Mouse (Mus musculus): ENCODE measurements around the gene Mapk12. TPM values are rescaled to one million over a fixed set of nuclear protein-coding genes. Genes with fewer than 3 reads are reported as not detected.

Gene Mapk12
- total and polyA plus RNA-seq, 2 experiments from 2014 or later = 1.5 to 3.2 TPM

- Histone ChIP-seq H3K9ac (replicated peaks; ENCODE audit: low read length, poor library complexity, severe bottlenecking) (no peak overlapping the region), H3K4me2 (ENCODE audit: low read depth, low read length, poor library complexity, severe bottlenecking) (no peak overlapping the region), H3K9me3 (ENCODE audit: low read length) (no peaks in the 10 kb centered on the region), H3K27me3 (ENCODE audit: insufficient read depth, low read length) (no peaks in the 10 kb centered on the region), H3K4me3 (ENCODE audit: low read depth, low read length) (no peak overlapping the region), H3K27ac (ENCODE audit: low read depth, low read length) (no peak overlapping the region), H3K36me3 (ENCODE audit: insufficient read depth, low read length) (peaks cover 66% of the 10 kb centered on the region), H3K4me1 (ENCODE audit: insufficient read depth, low read length) (no peaks in the 10 kb centered on the region)
- DNase-seq (ENCODE audit: low spot score) (no peak), ATAC-seq (ENCODE audit: low FRiP score) (no peak)
- WGBS = 90% methylated on average over 8 of the region's 9 CpGs
- TF ChIP-seq CTCF (IDR thresholded peaks at IDR 0.05) = no peak
Observed at GRCm38 (mm10) chr15:89110147-89110546, 30.4 kb downstream of the Mapk12 start.

DNA sequence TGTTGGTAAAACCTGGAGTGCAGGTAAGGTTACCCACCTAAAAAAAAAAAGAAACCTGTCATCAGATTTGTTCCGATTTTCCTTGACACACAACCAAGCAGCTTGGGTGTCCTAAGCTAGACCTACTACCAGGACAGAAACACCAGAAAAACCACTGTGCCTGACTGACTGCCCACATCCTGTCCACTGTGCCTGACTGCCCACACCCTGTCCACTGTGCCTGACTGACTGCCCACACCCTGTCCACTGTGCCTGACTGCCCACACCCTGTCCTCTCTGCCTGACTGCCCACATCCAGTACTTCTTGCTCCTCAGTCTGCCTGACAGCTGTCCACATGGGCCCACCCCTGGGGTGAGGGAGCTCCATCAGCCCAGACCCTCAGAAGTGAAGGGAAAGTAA, 33.5 kb downstream of the Mapk12 start:
- Histone ChIP-seq H3K9me3 (ENCODE audit: low read length) (no peaks in the 10 kb centered on the region), H3K4me1 (ENCODE audit: insufficient read depth, low read length) (no peaks in the 10 kb centered on the region), H3K4me2 (ENCODE audit: low read depth, low read length, poor library complexity, severe bottlenecking) (no peak overlapping the region), H3K4me3 (ENCODE audit: low read depth, low read length) (no peak overlapping the region), H3K36me3 (ENCODE audit: insufficient read depth, low read length) (peaks cover 86% of the 10 kb centered on the region), H3K27ac (ENCODE audit: low read depth, low read length) (no peak overlapping the region), H3K27me3 (ENCODE audit: insufficient read depth, low read length) (no peaks in the 10 kb centered on the region), H3K9ac (replicated peaks; ENCODE audit: low read length, poor library complexity, severe bottlenecking) (no peak overlapping the region)
- 88% methylated on average over 1 of the region's 1 CpGs for WGBS
- ATAC-seq (ENCODE audit: low FRiP score) = no peak
- no peak for TF ChIP-seq CTCF (IDR thresholded peaks at IDR 0.05)
- DNase-seq (ENCODE audit: low spot score) = no peak

DNA sequence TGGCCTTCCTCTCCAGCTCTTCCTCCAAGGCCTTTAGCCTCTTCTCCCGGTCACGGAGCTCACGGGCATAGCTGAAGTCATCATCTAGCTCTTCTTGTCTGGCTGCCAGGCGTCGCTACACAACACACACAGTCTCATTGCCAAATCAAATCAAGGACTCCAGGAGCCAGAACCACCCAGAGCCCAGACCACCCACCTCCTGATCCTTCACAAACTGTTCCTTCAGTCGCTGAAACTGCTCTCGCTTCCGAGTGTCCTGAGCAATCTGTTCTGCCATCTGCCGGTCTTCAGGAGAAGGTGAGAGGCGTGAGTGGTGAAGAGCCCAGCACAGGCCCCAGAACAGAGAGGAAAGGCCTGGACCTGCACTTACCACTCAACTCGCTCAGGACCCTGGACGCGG, 34.4 kb downstream of the Mapk12 start:
- no peak overlapping the region for H3K27ac ChIP-seq (ENCODE audit: low read depth, low read length)
- WGBS = 92% methylated on average over 13 of the region's 13 CpGs
- DNase-seq (ENCODE audit: low spot score) (no peak), ATAC-seq (ENCODE audit: low FRiP score) (no peak)
- H3K36me3 ChIP-seq (ENCODE audit: insufficient read depth, low read length) = peaks cover 88% of the 10 kb centered on the region
- no peak for TF ChIP-seq CTCF (IDR thresholded peaks at IDR 0.05)
- H3K4me2 ChIP-seq (ENCODE audit: low read depth, low read length, poor library complexity, severe bottlenecking) = no peak overlapping the region
- H3K4me3 ChIP-seq (ENCODE audit: low read depth, low read length) = no peak overlapping the region
- no peak overlapping the region for H3K9ac ChIP-seq (replicated peaks; ENCODE audit: low read length, poor library complexity, severe bottlenecking)
- H3K27me3 ChIP-seq (ENCODE audit: insufficient read depth, low read length) = no peaks in the 10 kb centered on the region
- H3K4me1 ChIP-seq (ENCODE audit: insufficient read depth, low read length) = no peaks in the 10 kb centered on the region
- H3K9me3 ChIP-seq (ENCODE audit: low read length) = no peaks in the 10 kb centered on the region

DNA sequence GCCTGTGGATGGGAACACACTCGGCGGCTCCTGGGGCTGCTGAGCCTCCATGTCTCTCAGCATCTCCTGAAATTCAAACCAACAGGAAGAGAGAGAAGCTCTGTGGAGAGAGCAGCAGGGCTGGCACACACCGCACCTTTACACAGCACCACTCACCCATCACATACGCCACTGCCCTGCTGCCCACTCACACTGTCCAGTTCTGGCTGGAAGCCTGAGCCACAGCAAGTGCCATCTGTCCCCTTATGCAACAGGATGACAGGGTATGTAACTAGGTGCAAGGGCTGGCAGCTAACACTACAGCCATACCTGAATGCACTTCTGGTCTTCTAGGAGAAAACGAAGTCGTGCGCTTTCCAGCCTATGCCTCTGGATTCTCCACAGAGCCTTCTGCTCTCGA, 36.1 kb downstream of the Mapk12 start:
- H3K9me3 ChIP-seq (ENCODE audit: low read length) = no peaks in the 10 kb centered on the region
- H3K9ac ChIP-seq (replicated peaks; ENCODE audit: low read length, poor library complexity, severe bottlenecking) = no peak overlapping the region
- H3K27me3 ChIP-seq (ENCODE audit: insufficient read depth, low read length) = no peaks in the 10 kb centered on the region
- WGBS = 94% methylated on average over 8 of the region's 8 CpGs
- DNase-seq (ENCODE audit: low spot score) (no peak), ATAC-seq (ENCODE audit: low FRiP score) (no peak)
- no peak for TF ChIP-seq CTCF (IDR thresholded peaks at IDR 0.05)
- no peak overlapping the region for H3K4me3 ChIP-seq (ENCODE audit: low read depth, low read length)
- no peaks in the 10 kb centered on the region for H3K4me1 ChIP-seq (ENCODE audit: insufficient read depth, low read length)
- H3K27ac ChIP-seq (ENCODE audit: low read depth, low read length) = no peak overlapping the region
- H3K36me3 ChIP-seq (ENCODE audit: insufficient read depth, low read length) = peaks cover 88% of the 10 kb centered on the region
- H3K4me2 ChIP-seq (ENCODE audit: low read depth, low read length, poor library complexity, severe bottlenecking) = no peak overlapping the region

GRCm38 (mm10) chr15:89103921-89104320, 36.6 kb downstream of the Mapk12 start:
- Histone ChIP-seq H3K4me1 (ENCODE audit: insufficient read depth, low read length) (no peaks in the 10 kb centered on the region), H3K27ac (ENCODE audit: low read depth, low read length) (no peak overlapping the region), H3K36me3 (ENCODE audit: insufficient read depth, low read length) (peaks cover 88% of the 10 kb centered on the region), H3K9me3 (ENCODE audit: low read length) (no peaks in the 10 kb centered on the region), H3K4me3 (ENCODE audit: low read depth, low read length) (no peak overlapping the region), H3K4me2 (ENCODE audit: low read depth, low read length, poor library complexity, severe bottlenecking) (no peak overlapping the region), H3K9ac (replicated peaks; ENCODE audit: low read length, poor library complexity, severe bottlenecking) (no peak overlapping the region), H3K27me3 (ENCODE audit: insufficient read depth, low read length) (no peaks in the 10 kb centered on the region)
- DNase-seq (ENCODE audit: low spot score) = no peak
- ATAC-seq (ENCODE audit: low FRiP score) = no peak
- WGBS = 85% methylated on average over 10 of the region's 10 CpGs
- TF ChIP-seq CTCF (IDR thresholded peaks at IDR 0.05) = no peak

- 51% methylated on average over 5 of the region's 5 CpGs for WGBS
- Histone ChIP-seq H3K4me2 (ENCODE audit: low read depth, low read length, poor library complexity, severe bottlenecking) (no peak overlapping the region), H3K36me3 (ENCODE audit: insufficient read depth, low read length) (peaks cover 86% of the 10 kb centered on the region)
Observed at GRCm38 (mm10) chr15:89102646-89103045, 37.9 kb downstream of the Mapk12 start.

More at GRCm38 (mm10) chr15:89102646-89103045, 37.9 kb downstream of the Mapk12 start:
- H3K27ac ChIP-seq (ENCODE audit: low read depth, low read length) = no peak overlapping the region
- TF ChIP-seq CTCF (IDR thresholded peaks at IDR 0.05) = no peak
- no peak overlapping the region for H3K4me3 ChIP-seq (ENCODE audit: low read depth, low read length)
- H3K9ac ChIP-seq (replicated peaks; ENCODE audit: low read length, poor library complexity, severe bottlenecking) = no peak overlapping the region
- no peaks in the 10 kb centered on the region for H3K27me3 ChIP-seq (ENCODE audit: insufficient read depth, low read length)
- DNase-seq (ENCODE audit: low spot score) (no peak), ATAC-seq (ENCODE audit: low FRiP score) (no peak)
- H3K9me3 ChIP-seq (ENCODE audit: low read length) = no peaks in the 10 kb centered on the region
- no peaks in the 10 kb centered on the region for H3K4me1 ChIP-seq (ENCODE audit: insufficient read depth, low read length)
